Mouse (Mus musculus): ENCODE data around the gene Ces2e.

DNA sequence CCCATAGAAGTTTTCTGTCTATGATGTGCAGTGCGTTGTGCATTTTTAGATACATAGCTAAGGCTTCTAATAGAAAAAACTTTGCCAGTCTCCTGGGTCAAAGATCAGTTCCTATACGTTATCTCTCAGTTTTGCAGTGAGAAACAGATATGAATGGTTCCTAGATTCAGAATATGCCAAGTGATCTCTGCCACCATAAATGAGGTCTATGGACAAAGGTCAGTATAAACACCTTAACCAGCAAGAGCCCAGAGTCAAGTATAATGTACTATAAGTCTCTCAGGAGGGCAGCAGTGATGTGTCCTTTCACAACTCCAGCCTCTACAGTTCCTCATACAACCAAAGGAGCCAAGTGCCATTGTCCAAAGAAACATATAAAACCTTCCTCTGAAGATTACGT is 1.2 kb downstream of the Ces2e start:
- TF ChIP-seq POLR2A (IDR thresholded peaks at IDR 0.05; ENCODE audit: low read depth, low read length) (no peak), CTCF (IDR thresholded peaks at IDR 0.05; ENCODE audit: borderline replicate concordance, insufficient read depth, low read length) (no peak)

Data from embryonic fibroblast, embryonic 13.5 days (primary cell).